Mouse (Mus musculus): ENCODE results near the gene Mbd3.

- no peak for TF ChIP-seq CTCF (IDR thresholded peaks at IDR 0.05; ENCODE audit: insufficient read depth, low read length)
- no peak for TF ChIP-seq POLR2A (IDR thresholded peaks at IDR 0.05; ENCODE audit: borderline replicate concordance, extremely low read depth, low read depth, low read length)
Measured at GRCm38 (mm10) chr10:80425041-80425440, 25.7 kb upstream of the Mbd3 start.

Measured in lung, adult 2 months (tissue).